Mouse (Mus musculus) erythroblast, adult 5-6 weeks (primary cell): ENCODE measurements around the gene Sec23b. TPM values are rescaled to one million over a fixed set of nuclear protein-coding genes. Genes with fewer than 3 reads are reported as not detected.
"Not testable (repeated sequence)": the region's sequence is repeated elsewhere in the genome, so short reads cannot be mapped to it uniquely, and the experiment has no call there.

ENCODE experiments used
- ATAC-seq: replicated peaks from 2 replicates; pipeline ENCODE4 v1.8.0; 2016; ENCODE audit warnings: moderate number of reproducible peaks, mild to moderate bottlenecking, moderate TSS enrichment, inconsistent platforms; ENCODE audit not compliant: poor library complexity, low FRiP score, severe bottlenecking
- total RNA-seq, 2 experiments: library from RNA; stranded (forward) in 1 of 2; stranded (reverse) in 1 of 2; fragments of 150-400 nt in 1 of 2; fragments of 200-764, 138-1000 nt in 1 of 2; gene quantifications; 2 replicates each; pipeline versions ENCODE4 v1.2.3 to v1.2.4; 2015 to 2017; ENCODE audit warnings: low replicate concordance in 2 of 2

Sec23b gene
- total RNA-seq (2015; ENCODE audit: low replicate concordance) (7.1 and 13.6 TPM in 2 replicates), total RNA-seq (2017; ENCODE audit: low replicate concordance) (19.1 and 20.4 TPM in 2 replicates)

GRCm38 (mm10) chr2:144555820-144556552 is at the start of gene Sec23b:
Gene Sec23b (plus strand): TSS chr2:144556229.
- ATAC-seq, result peak; percentile 97

- no peak for ATAC-seq
Observed at GRCm38 (mm10) chr2:144514619-144515018, 41.4 kb upstream of the Sec23b start.

- ATAC-seq, result no peak
Observed at GRCm38 (mm10) chr2:144519772-144520171, 36.3 kb upstream of the Sec23b start.

GRCm38 (mm10) chr2:144525856-144526255 is 30.2 kb upstream of the Sec23b start:
- ATAC-seq, result no peak

DNA sequence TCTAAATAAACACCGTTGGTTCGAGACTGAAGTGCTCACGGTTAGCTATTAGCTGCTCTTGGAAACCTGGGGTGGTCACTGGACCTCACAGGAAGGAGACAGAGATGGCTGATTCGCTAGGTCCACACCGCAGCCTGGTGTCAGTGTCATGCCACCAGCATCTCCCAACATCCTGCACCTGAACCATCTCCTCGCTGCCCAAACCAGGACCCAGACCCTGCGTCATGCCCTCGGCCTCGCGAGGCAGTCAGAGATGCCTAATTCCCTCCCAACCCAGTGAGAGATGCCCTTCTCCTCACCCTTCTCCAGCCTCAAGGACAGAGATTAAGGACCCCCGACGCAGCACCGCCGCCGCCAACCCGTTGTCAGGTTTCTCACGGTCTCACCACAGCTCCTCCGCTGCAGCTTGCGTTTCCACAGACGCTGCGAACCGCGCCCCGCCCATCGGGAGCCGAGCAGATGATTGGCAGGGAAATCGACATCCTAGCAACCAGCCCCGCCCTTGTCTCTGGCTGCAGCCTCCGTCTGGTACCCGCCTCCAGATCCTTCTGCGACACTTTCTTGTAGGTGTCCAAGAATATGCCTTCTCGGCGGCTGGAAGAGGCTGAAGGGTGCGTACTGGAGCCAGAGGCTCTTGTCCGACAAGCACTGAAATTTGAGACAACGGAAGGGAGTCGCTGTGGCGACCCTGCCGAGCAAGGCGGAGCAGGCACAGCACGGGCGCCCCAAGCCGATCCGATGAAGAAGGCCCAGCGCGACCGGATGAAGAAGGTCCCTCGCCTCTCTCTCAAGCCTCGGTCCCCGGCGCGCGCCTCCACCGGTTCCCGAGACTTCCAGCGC is 28.8 kb upstream of the Sec23b start, which contains the start of the genes Dzank1 and Polr3f:
Gene Dzank1 (minus strand): TSS at position 434 of the 840 bp plus-strand sequence.
Gene Polr3f (plus strand): TSS at position 738 of the 840 bp plus-strand sequence.
- ATAC-seq, result peak; percentile 99

DNA sequence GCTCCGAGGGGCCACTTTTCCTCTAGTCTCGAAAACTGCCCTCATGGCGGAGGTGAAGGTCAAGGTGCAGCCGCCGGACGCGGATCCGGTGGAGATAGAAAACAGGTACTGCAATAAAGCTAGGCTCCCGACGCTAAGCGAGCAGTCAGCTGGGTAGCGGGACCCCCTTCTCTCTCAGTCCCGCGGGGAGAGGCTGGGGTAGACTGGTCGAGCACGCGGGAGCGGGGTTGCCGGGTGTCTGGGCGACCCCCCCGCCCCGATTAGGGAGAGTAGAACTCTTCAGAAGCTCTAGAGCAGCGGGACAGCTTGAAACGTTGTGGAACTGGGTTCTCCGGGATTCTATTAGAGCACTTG is 28.2 kb upstream of the Sec23b start:
- no peak; the same call in 1 of the 2 replicates for ATAC-seq

- ATAC-seq, result no peak
Observed at GRCm38 (mm10) chr2:144537123-144537522, 18.9 kb upstream of the Sec23b start.

DNA sequence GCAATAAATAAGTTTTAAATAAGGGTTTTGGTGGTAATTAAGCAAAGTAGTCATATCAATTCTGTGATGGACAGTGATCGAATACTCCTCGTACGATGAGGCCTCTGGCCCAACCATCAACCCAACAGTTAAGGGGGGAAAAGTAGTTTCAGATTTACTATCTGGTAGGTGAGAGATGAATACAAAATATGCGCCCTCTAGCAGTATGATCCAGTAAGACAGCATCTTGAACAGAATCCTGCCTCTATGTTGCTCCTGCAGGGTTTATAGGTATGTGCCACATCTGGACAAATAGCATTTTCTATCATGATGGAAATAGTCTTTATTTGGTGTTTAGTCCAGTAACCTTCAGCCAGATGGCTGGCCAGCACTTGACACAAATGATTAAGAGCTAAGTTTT is 14.8 kb upstream of the Sec23b start:
- ATAC-seq, result no peak

- no peak for ATAC-seq
Observed at GRCm38 (mm10) chr2:144543670-144544069, 12.4 kb upstream of the Sec23b start.

- no peak for ATAC-seq
Observed at GRCm38 (mm10) chr2:144544630-144545029, 11.4 kb upstream of the Sec23b start.

DNA sequence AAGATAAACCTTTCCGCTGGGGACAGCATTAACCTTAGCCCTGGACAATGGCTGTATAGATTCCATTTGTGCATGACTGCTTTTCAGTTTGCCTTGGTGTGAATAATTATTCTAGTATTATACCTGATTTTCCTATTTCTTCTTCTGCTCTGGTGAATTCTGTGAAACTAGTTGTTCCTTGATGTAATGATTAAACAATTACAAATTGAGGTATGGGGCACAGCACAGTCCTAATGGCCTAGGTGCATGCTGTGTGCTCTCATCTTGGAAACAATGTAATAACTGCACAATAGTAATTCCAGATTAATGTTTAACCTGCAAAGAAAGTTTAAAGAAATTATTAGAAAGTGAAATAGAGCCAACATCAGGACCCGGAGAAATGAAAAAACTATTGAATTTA is 11.0 kb upstream of the Sec23b start:
- ATAC-seq, result no peak

DNA sequence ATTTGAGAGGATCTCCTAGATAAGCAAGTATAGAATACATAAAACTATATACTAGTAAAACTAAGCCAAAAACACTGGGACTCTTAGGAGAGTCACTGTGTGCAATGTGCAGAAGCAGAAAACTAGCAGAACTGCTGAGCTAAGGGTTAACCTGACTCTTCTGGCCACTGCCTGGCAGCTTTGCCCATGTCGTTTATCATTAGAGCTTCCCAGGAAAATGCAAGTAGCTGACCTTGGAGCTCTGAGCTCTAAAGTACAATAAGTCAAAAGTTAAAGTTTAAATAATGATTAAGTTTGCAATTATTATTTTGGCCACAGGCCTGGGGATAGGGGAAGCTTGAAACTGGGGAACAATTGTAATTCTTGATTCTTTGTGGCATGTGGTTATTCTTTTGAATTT is 10.5 kb upstream of the Sec23b start:
- ATAC-seq, result no peak

DNA sequence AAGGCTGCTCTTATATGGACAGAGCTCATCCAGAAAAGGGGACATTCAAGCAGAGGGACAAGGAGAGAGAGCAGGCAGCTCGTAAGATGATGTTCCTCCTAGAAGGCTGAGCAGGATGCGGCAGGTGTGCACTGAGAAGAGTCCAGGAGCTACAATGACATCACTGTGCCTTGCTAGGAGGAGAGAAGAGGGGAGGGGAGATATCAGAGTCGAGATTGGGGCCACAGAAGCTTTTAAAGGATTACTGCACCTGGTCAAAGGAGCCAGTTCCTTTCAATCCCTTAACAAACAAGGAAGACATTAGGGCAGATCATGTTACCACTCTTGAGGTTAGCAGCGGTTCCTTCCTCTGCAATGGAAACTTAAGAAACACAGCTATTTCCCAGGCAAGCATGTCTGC is 8.5 kb upstream of the Sec23b start:
- ATAC-seq, result no peak

DNA sequence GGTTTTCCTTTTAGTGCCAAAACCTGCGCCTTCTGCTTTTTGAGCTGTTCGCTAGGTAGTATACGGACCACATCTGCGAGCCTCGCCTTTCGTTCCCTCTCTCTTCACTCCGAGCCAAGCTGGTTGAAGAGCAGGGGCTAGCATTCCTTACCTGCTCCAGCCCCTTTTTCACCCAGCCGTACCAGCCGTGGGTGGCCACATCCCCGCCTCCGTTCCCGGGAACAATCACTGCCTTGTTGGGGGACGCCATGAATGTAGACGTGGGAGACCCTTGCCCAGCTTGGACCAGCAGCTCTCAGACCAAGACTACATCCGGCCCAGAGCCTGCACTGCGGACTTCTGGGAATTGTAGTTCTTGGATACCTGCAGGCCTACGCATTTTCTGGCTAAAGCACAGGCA is 5.5 kb upstream of the Sec23b start, which contains the start of gene Rbbp9:
Gene Rbbp9 (minus strand): TSS at position 341 of the 400 bp plus-strand sequence.
- 0 out of 2 replicates have a peak, but pooled peaks have one; percentile 26 for ATAC-seq

- ATAC-seq, result no peak
Observed at GRCm38 (mm10) chr2:144553905-144554304, 2.1 kb upstream of the Sec23b start.

GRCm38 (mm10) chr2:144555286-144555819 is 676 bp upstream of the Sec23b start:
- ATAC-seq, result peak; percentile 6; the same call in 1 of the 2 replicates

- ATAC-seq, result no peak
Observed at GRCm38 (mm10) chr2:144588723-144589122, 32.7 kb downstream of the Sec23b start.

DNA sequence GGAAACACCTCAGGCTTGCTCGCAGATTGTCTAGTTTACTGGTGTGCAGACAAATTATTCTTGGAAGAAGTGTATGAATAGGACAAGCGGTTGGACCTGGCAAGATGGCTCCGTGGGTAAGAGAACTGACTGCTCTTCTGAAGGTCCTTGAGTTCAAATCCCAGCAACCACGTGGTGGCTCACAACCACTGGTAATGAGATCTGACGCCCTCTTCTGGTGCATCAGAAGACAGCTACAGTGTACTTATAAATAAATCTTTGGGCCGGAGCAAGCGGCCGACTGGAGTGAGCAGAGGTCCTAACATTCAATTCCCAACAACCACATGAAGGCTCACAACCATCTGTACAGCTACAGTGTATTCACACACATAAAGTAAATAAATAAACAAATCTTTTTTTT is 37.0 kb downstream of the Sec23b start:
- ATAC-seq, result not testable (repeated sequence)

DNA sequence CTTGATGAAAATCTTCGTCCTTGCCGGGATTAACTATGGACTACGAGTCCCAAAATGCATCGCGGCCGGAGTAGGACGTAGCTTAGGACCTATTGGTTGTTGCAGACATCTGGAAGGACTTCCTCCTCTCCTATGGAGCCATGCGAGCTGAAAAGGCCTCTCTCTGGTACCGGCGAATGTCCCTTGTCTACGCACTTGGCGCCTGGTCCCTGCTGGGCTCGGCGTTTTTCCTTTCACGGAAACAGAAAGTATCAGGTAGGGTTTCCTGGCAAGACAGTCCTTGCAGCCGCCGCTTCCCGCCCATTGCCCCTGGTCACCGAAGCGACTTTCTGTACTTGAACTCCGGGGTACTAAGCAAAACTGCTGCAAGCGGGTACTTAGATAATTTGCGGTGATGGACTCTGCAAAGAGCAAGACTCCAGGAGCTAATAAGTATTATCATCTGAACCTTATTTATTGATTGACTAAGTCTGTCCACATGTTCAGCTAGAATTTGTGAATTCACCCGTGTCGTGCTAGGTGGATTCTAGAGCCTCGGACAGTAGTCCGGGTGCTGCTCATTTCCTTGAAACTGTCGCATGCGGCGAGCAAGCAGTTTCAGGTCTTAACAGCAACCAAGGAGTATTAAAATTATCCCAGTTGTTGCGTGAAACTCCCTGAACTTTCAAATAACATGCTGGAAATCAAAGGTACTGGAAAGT is 38.1 kb downstream of the Sec23b start, which contains the start of gene Smim26:
Gene Smim26 (plus strand): TSS at position 104 of the 701 bp plus-strand sequence.
- peak; percentile 93 for ATAC-seq

DNA sequence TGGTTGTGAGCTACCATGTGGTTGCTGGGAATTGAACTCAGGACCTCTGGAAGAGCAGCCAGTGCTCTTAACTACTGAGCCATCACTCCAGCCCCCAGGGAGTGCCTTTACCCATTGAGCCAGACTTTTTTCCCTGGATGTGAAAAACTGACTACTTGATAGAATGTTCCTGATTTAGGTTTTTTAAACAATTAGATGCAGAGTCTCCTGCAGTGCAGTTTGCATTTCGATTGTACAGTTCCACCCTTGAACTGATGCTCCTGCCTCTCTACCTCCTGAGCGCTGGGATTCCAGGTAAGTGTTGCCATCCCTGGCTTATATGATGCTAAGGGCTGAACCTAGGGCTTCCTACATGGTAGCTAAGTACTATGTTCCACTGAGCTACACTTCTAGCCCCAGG is 42.0 kb downstream of the Sec23b start:
- no peak for ATAC-seq
